Mouse (Mus musculus): ENCODE measurements around the gene Kirrel3.

Kirrel3 gene

DNA sequence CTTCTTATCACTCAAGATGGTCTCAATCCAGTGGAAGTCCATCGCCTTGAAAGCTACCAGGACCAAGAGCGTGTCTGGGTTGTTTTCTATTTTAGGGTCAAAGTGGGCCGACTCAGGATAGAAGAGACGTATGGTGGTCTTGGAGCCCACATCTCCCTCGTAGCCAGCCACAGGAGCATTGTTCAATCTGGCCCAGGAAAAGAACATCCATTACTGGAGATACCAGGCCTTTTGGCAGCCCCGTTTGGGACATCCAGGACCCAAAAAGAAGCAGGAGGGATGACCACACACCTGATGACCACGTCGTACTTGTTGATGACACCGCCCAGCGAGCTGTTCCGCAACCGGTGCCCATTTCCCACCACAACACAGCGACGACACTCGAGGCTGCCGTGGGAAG, 567.4 kb downstream of the Kirrel3 start:
- no peak for DNase-seq (ENCODE audit: low read depth, low spot score)

DNA sequence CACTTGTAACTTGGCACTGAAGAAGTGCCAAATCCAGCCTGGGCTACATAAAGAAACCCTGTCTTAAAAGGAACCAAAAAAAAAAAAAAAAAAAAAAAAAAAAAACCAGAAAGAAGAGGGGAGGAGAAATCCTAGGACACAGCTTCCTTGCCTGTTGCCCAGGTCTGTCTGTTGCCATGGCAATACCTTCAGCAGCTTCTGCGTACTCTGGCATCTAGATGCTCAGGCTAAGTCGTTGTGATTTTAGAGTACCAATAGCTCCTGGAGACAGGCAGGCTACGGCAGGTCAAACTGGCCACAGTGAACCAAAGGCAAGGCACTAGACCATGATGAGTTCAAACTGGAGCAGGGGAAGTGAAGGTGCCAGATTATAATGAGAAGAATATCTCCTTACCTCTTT, 568.0 kb downstream of the Kirrel3 start:
- DNase-seq (ENCODE audit: low read depth, low spot score) = no peak

DNA sequence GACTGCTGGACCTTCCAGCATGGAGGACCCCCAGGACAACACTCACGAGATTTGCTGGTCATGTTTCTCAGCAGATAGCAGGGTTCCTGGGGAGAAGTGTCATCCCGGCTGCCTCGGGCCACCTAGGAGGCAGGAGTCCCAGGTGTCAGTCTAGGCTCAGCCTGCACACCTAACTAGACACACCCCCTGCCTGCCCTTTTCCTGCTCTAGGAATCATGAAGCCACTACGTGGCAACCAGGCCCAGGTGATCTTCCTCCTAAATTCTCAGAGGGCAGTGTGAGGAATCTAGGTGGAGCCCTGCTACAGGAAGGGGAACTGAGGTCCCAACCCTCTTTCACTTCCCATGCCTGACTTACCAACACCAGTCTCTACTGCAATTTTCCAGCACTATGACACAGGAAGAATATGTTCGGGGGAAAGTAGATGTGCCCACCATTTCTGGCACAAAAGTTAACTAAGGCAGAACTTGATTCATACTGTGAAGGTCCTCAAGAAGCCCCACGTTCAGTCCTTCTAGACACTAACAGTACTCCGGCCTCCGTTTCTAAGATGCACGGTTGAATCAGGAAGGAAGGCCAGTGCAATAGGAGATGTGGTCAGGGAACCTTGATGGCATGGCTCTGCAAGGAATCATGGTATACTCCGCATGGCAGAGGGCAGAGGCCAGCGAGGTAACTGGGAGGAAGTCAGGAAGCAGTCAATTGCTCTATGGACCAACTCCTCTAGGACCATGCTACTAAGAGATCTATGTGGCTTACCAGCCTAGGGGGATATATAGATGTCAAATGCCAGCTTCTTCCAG, 570.0 kb downstream of the Kirrel3 start:
- no peak for DNase-seq (ENCODE audit: low read depth, low spot score)

- no peak for DNase-seq (ENCODE audit: low read depth, low spot score)
Observed at GRCm38 (mm10) chr9:35056611-35057010, 570.9 kb downstream of the Kirrel3 start.

DNA sequence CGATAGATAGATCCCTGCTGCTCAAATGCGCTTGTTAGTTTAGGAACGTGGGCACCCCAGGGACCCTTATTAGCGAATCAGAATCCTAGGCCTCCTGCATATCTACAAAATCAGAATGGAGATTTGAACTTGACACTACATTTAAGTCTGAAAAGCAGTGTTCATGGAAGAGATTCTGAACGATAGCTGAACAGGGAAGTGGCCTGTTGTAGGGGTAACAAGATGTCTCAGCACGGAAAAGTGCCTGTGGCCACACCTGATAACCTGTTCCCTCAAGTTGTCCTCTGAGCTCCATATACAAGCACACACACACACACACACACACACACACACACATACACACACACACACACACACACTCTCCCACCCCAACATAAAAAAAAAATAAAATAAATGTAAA, 571.9 kb downstream of the Kirrel3 start:
- no peak for DNase-seq (ENCODE audit: low read depth, low spot score)

DNA sequence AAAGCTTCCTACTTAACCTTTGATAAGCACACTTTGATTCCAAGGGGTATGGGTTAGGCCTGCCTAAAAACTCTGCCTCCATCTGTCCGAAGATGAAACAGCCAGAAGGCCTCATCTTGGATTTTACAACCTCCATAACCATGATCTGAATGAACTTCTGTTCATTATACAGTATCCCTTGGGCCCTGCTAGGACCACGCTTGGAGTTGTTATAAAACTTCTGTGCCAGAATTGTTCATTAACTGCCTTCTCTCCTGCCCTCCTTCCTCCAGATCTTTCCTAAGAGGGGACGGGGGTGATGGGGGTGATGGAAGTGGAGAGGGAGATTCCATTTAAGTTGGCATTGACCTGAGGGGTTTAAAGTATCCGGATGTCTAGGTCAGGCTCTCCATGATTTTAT, 572.5 kb downstream of the Kirrel3 start:
- no peak for DNase-seq (ENCODE audit: low read depth, low spot score)

DNA sequence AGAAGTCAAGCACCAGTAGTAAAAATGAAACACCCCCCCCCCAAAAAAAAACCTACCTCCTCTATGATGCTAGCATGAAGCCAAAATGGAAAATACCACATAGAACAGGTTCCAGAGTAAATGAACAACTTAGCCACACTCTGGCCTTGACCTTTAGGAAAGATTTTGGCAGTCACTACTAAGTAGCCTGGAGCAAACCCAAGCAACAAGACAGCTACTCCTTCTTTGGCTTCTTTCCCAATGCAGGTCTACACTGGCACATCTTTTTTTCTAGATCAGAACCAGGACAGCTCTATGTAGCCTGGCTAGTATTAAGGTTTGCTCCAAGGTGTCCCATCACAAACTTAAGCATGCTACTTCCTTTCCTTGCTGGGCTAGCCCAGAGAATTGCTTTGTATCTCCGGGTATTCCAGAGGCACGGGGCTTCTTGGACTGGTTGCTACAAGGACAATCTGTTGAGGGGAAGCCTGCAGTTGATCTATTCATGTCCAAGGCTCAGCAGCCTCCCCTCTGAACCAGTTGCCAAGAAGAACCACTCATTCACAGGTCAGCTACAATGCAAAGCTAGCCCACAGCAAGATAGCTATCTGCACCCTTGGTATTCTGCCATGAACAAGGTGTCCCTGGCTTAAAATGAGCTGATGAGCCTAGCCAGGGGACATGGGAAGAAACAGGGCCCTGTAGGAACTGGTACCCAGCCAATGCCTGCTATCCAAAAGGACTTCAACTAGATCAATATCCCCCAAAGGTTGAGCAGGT, 573.1 kb downstream of the Kirrel3 start:
- DNase-seq (ENCODE audit: low read depth, low spot score) = no peak

- no peak for DNase-seq (ENCODE audit: low read depth, low spot score)
Observed at GRCm38 (mm10) chr9:35059881-35060280, 574.2 kb downstream of the Kirrel3 start.

- no peak for DNase-seq (ENCODE audit: low read depth, low spot score)
Observed at GRCm38 (mm10) chr9:35061446-35061845, 575.8 kb downstream of the Kirrel3 start.
